Mouse (Mus musculus): Measurements from ENCODE around the gene Traf3ip2. TPM values are rescaled to one million over a fixed set of nuclear protein-coding genes. Genes with fewer than 3 reads are reported as not detected.

Traf3ip2 gene
- polyA plus RNA-seq, 1 experiment from 2014 or later, result 6.6 TPM

DNA sequence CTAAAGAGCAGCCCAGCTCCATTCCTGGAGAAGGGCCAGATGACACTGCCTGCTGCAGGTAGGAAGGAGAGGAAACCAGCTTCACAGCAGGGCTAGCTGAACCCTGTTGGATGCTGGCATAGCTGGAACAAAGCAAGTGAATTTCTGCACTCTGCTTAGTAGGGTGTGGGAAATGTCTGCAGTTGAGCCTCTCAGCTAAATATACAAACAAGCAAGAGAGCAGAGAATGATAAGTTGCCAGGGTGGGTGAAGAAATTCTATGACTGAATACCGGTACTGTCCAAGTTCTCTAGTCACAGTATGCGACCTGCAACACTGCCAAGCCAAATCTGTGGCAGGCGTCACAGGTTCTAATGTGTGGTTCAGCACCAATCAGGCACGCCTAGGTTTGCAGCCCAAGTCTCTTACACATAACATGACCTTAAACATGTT, 52.4 kb downstream of the Traf3ip2 start:
- WGBS, result 78% methylated on average over 4 of the region's 4 CpGs

DNA sequence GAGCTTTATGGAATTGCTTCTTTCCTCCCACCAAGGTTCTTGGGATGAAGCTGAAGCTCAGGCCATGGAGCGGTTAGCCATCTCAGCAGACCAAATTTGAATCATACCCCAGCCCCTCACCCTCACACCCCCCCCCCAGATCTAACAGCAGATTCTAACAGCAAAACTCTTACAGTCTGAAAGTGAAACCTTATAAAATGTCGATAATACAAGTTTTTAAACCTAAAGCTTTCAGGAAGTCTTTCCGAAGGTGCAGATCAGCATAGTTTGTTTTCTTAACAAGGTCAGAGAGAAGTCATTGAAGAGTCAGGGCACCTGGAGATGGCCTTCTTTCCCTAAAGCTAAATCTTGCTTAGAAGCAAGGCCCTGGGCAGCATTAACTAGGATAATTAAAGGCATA, 53.3 kb downstream of the Traf3ip2 start:
- Histone ChIP-seq H3K4me3 (ENCODE audit: low read depth, low read length) (no peak overlapping the region), H3K4me2 (no peak overlapping the region), H3K27ac (ENCODE audit: low read depth, low read length) (no peak overlapping the region), H3K27me3 (replicated peaks; ENCODE audit: control insufficient read depth, insufficient read depth, low read length) (no peaks in the 10 kb centered on the region), H3K4me1 (replicated peaks; ENCODE audit: control insufficient read depth, insufficient read depth, low read length) (peaks cover 4% of the 10 kb centered on the region), H3K36me3 (ENCODE audit: control insufficient read depth, insufficient read depth, low read length) (no peaks in the 10 kb centered on the region), H3K9ac (ENCODE audit: low read depth, low read length) (no peak overlapping the region), H3K9me3 (ENCODE audit: control insufficient read depth, low read length) (no peaks in the 10 kb centered on the region)
- ATAC-seq (replicated peaks; ENCODE audit: low FRiP score), result no peak
- 59% methylated on average over 3 of the region's 3 CpGs for WGBS
- DNase-seq (ENCODE audit: low spot score), result no peak

More for the DNA sequence above, 52.4 kb downstream of the Traf3ip2 start:
- Histone ChIP-seq H3K27me3 (replicated peaks; ENCODE audit: control insufficient read depth, insufficient read depth, low read length) (no peaks in the 10 kb centered on the region), H3K9me3 (ENCODE audit: control insufficient read depth, low read length) (no peaks in the 10 kb centered on the region), H3K27ac (ENCODE audit: low read depth, low read length) (no peak overlapping the region; the same call in 1 of the 2 replicates), H3K9ac (ENCODE audit: low read depth, low read length) (no peak overlapping the region), H3K4me1 (replicated peaks; ENCODE audit: control insufficient read depth, insufficient read depth, low read length) (peaks cover 4% of the 10 kb centered on the region), H3K4me2 (no peak overlapping the region), H3K36me3 (ENCODE audit: control insufficient read depth, insufficient read depth, low read length) (no peaks in the 10 kb centered on the region), H3K4me3 (ENCODE audit: low read depth, low read length) (no peak overlapping the region)
- DNase-seq (ENCODE audit: low spot score) (no peak), ATAC-seq (replicated peaks; ENCODE audit: low FRiP score) (no peak)

DNA sequence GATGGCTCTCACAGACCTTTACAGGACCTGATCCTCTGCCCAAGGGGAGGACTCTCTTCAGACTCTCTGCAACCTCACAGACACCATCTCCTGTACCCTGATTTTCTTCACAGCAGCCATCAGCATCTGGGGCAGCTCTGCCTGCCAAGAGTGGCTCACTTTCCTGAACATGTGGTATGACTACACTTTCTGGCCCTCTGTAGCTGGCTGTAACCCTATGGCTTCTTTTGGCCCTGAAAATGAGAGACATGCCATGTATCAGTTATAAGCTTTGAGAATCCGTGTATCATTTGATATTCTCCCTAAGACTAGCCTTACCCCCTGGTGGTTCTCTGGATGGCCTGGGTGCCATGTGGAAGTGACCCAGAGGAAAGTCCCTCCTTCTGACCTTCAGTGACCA, 58.7 kb downstream of the Traf3ip2 start:
- Histone ChIP-seq H3K27me3 (replicated peaks; ENCODE audit: control insufficient read depth, insufficient read depth, low read length) (no peaks in the 10 kb centered on the region), H3K9me3 (ENCODE audit: control insufficient read depth, low read length) (no peaks in the 10 kb centered on the region), H3K36me3 (ENCODE audit: control insufficient read depth, insufficient read depth, low read length) (no peaks in the 10 kb centered on the region), H3K4me3 (ENCODE audit: low read depth, low read length) (no peak overlapping the region), H3K4me1 (replicated peaks; ENCODE audit: control insufficient read depth, insufficient read depth, low read length) (no peaks in the 10 kb centered on the region), H3K9ac (ENCODE audit: low read depth, low read length) (no peak overlapping the region), H3K4me2 (no peak overlapping the region), H3K27ac (ENCODE audit: low read depth, low read length) (no peak overlapping the region)
- no peak for DNase-seq (ENCODE audit: low spot score)
- ATAC-seq (replicated peaks; ENCODE audit: low FRiP score), result no peak
- WGBS, result 79% methylated on average over 1 of the region's 1 CpGs

DNA sequence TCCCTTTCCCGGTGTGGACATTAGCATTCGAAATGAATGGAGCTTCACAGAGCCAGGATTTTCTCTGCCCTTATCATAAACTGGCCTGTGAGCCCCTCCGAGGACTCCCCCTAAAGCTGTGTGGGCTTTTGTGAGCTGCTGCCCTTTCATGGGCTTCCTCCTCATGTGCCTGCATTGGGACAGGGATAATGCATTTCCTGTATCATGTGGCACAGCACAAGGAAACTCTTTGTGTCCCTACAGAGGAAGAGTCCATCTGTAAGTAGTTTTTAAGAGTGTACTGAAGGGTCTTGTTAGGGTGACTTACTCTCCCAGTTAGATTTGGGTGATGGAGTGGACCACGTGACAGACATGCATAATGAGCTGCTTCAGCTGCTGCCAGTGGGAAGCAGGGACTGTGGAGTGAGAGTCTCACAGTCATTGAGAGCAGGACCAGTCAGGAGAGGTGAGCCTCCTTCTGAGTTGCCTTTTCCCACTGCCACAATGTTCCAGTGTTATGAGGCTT, 59.9 kb downstream of the Traf3ip2 start:
- no peaks in the 10 kb centered on the region for H3K27me3 ChIP-seq (replicated peaks; ENCODE audit: control insufficient read depth, insufficient read depth, low read length)
- H3K9me3 ChIP-seq (ENCODE audit: control insufficient read depth, low read length), result no peaks in the 10 kb centered on the region
- 37% methylated on average over 4 of the region's 4 CpGs for WGBS
- no peak overlapping the region for H3K9ac ChIP-seq (ENCODE audit: low read depth, low read length)
- no peak overlapping the region for H3K4me2 ChIP-seq
- H3K4me1 ChIP-seq (replicated peaks; ENCODE audit: control insufficient read depth, insufficient read depth, low read length), result no peaks in the 10 kb centered on the region
- H3K27ac ChIP-seq (ENCODE audit: low read depth, low read length), result no peak overlapping the region
- no peak overlapping the region for H3K4me3 ChIP-seq (ENCODE audit: low read depth, low read length)
- ATAC-seq (replicated peaks; ENCODE audit: low FRiP score) (no peak), DNase-seq (ENCODE audit: low spot score) (no peak)
- H3K36me3 ChIP-seq (ENCODE audit: control insufficient read depth, insufficient read depth, low read length), result no peaks in the 10 kb centered on the region

DNA sequence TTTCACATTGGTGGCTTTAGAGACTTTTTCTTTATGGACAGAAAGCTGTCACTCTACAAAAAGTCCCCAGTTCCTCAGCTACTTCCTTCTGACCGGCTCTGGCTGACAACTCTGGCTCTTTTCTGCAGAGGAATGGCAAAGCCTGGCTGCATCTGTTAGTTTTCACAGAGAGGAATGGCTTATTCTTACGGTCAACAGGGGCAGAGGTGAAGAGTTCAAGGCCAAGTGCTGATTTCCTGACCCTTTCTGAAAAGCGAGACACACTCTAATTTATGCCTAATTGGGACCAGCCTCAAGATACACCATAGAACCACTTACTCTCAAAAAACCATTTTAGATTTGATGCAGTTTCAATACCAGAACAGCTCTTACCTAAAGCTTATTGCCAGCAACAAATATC, 61.4 kb downstream of the Traf3ip2 start:
- H3K36me3 ChIP-seq (ENCODE audit: control insufficient read depth, insufficient read depth, low read length), result no peaks in the 10 kb centered on the region
- no peak overlapping the region for H3K4me3 ChIP-seq (ENCODE audit: low read depth, low read length)
- H3K27ac ChIP-seq (ENCODE audit: low read depth, low read length), result no peak overlapping the region
- H3K4me2 ChIP-seq, result no peak overlapping the region
- H3K4me1 ChIP-seq (replicated peaks; ENCODE audit: control insufficient read depth, insufficient read depth, low read length), result no peaks in the 10 kb centered on the region
- H3K27me3 ChIP-seq (replicated peaks; ENCODE audit: control insufficient read depth, insufficient read depth, low read length), result no peaks in the 10 kb centered on the region
- H3K9ac ChIP-seq (ENCODE audit: low read depth, low read length), result no peak overlapping the region
- DNase-seq (ENCODE audit: low spot score) (no peak), ATAC-seq (replicated peaks; ENCODE audit: low FRiP score) (no peak)
- 35% methylated on average over 3 of the region's 3 CpGs for WGBS
- no peaks in the 10 kb centered on the region for H3K9me3 ChIP-seq (ENCODE audit: control insufficient read depth, low read length)

DNA sequence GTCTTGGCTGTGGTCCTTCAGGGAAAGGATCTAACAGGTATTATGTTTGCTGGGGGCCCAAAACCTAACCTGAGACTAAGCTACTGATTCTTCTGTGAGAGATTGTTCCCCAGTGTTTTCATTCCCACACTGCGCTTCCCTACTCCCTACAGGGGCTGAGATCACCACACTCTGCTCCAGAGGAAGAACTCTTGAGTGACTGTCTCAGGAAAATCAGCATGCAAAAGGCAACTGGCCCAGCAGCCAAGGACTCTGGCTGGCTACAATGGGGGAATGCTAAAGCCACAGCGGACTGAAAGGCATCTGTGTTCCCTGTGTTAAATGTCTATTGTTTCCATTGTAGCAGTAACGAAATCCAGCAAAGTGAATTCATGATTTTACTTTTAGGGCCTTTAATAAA, 62.0 kb downstream of the Traf3ip2 start:
- no peak overlapping the region for H3K9ac ChIP-seq (ENCODE audit: low read depth, low read length)
- no peak for ATAC-seq (replicated peaks; ENCODE audit: low FRiP score)
- no peak overlapping the region for H3K4me3 ChIP-seq (ENCODE audit: low read depth, low read length)
- no peak overlapping the region for H3K27ac ChIP-seq (ENCODE audit: low read depth, low read length)
- H3K4me2 ChIP-seq, result no peak overlapping the region
- no peaks in the 10 kb centered on the region for H3K36me3 ChIP-seq (ENCODE audit: control insufficient read depth, insufficient read depth, low read length)
- no peaks in the 10 kb centered on the region for H3K27me3 ChIP-seq (replicated peaks; ENCODE audit: control insufficient read depth, insufficient read depth, low read length)
- H3K9me3 ChIP-seq (ENCODE audit: control insufficient read depth, low read length), result no peaks in the 10 kb centered on the region
- 76% methylated on average over 3 of the region's 3 CpGs for WGBS
- no peaks in the 10 kb centered on the region for H3K4me1 ChIP-seq (replicated peaks; ENCODE audit: control insufficient read depth, insufficient read depth, low read length)
- no peak for DNase-seq (ENCODE audit: low spot score)

DNA sequence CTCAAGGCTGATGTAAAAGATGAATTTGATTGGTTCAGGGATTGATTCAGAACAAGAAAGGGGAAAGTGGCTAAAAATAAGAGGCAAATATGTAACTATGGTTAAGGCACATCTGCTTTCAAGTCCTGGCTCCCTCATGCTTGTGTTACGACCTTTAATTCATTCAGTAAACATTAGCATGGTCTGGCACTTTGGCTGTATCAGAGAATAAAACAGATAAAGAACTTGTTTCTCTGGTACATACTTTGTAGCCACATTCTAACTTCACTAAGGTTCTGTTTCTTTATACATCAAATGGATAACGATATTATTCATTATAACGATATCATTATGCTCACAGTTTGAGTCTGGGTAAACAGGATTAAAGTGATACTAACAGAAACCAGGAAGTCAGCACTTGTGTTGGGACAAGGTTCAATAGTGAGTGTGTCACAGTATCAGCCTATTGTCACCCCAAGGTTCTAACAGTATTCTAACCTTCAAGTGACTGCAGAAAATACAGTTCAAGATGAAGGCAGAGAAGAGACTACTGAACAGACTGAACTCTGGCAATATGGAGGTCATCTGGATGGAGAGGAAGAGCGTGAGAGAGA, 65.6 kb downstream of the Traf3ip2 start:
- H3K36me3 ChIP-seq (ENCODE audit: control insufficient read depth, insufficient read depth, low read length), result no peaks in the 10 kb centered on the region
- H3K4me2 ChIP-seq, result no peak overlapping the region
- no peak for ATAC-seq (replicated peaks; ENCODE audit: low FRiP score)
- WGBS, result 83% methylated on average over 4 of the region's 4 CpGs
- no peak overlapping the region for H3K4me3 ChIP-seq (ENCODE audit: low read depth, low read length)
- no peak overlapping the region for H3K27ac ChIP-seq (ENCODE audit: low read depth, low read length)
- H3K9me3 ChIP-seq (ENCODE audit: control insufficient read depth, low read length), result no peaks in the 10 kb centered on the region
- no peak for DNase-seq (ENCODE audit: low spot score)
- no peaks in the 10 kb centered on the region for H3K4me1 ChIP-seq (replicated peaks; ENCODE audit: control insufficient read depth, insufficient read depth, low read length)
- H3K27me3 ChIP-seq (replicated peaks; ENCODE audit: control insufficient read depth, insufficient read depth, low read length), result no peaks in the 10 kb centered on the region
- H3K9ac ChIP-seq (ENCODE audit: low read depth, low read length), result no peak overlapping the region

DNA sequence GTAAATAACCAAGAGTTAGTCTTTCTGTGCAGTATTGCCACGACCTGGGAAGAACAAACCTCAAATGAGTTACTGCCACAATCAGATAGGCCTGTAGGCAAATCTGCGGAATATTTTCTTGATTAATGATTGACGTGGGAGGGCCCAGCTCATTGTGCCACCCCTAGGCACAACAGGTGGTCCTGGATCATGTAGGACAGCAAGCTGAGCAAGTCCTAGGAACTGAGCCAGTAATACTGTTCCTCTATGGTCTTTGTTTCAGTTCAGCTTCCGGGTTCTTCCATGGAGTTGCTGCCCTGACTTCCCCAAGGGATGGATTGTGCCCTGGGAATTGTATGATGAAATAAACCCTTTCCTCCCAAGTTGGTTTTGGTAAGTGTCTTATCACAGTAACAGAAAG, 68.3 kb downstream of the Traf3ip2 start:
- Histone ChIP-seq H3K27me3 (replicated peaks; ENCODE audit: control insufficient read depth, insufficient read depth, low read length) (no peaks in the 10 kb centered on the region), H3K4me3 (ENCODE audit: low read depth, low read length) (no peak overlapping the region), H3K4me2 (no peak overlapping the region), H3K36me3 (ENCODE audit: control insufficient read depth, insufficient read depth, low read length) (no peaks in the 10 kb centered on the region), H3K9ac (ENCODE audit: low read depth, low read length) (no peak overlapping the region), H3K4me1 (replicated peaks; ENCODE audit: control insufficient read depth, insufficient read depth, low read length) (no peaks in the 10 kb centered on the region; the same call in 1 of the 2 replicates), H3K9me3 (ENCODE audit: control insufficient read depth, low read length) (no peaks in the 10 kb centered on the region), H3K27ac (ENCODE audit: low read depth, low read length) (no peak overlapping the region)
- ATAC-seq (replicated peaks; ENCODE audit: low FRiP score) (no peak), DNase-seq (ENCODE audit: low spot score) (no peak)
- WGBS, result 83% methylated on average over 4 of the region's 4 CpGs

DNA sequence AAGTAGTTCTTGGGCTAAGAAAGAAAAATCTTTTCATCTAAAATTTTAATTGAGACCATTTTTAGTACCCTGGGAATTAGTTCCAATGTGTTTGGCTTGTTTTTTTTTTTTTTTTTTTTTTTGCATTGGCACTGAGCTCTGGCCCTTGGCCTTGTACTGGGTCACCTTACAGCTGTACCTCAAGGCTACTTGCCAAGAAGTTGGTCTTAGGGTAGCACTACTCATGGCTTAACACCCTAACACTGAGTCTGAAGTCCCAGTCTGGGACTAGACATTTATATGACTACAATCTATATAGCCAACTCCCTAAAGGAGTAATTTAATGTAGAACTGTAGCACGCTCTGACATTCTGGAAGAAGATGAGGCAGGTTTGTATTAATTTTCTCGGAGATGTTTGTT, 69.8 kb downstream of the Traf3ip2 start:
- Histone ChIP-seq H3K4me3 (ENCODE audit: low read depth, low read length) (no peak overlapping the region), H3K4me2 (no peak overlapping the region), H3K27me3 (replicated peaks; ENCODE audit: control insufficient read depth, insufficient read depth, low read length) (no peaks in the 10 kb centered on the region), H3K9me3 (ENCODE audit: control insufficient read depth, low read length) (no peaks in the 10 kb centered on the region), H3K4me1 (replicated peaks; ENCODE audit: control insufficient read depth, insufficient read depth, low read length) (no peaks in the 10 kb centered on the region; the same call in 1 of the 2 replicates), H3K36me3 (ENCODE audit: control insufficient read depth, insufficient read depth, low read length) (no peaks in the 10 kb centered on the region), H3K27ac (ENCODE audit: low read depth, low read length) (no peak overlapping the region), H3K9ac (ENCODE audit: low read depth, low read length) (no peak overlapping the region)
- DNase-seq (ENCODE audit: low spot score), result no peak
- ATAC-seq (replicated peaks; ENCODE audit: low FRiP score), result no peak
- WGBS, result 64% methylated on average over 2 of the region's 2 CpGs
